Mouse (Mus musculus) frontal cortex, postnatal 14 days (tissue): ENCODE measurements around the gene Sf3a2.

ENCODE experiments used
- DNase-seq, 2 experiments: peaks; one replicate each; pipeline ENCODE4 v3.0.0; 2022; ENCODE audit warnings: low spot score in 2 of 2

The Sf3a2 gene

DNA sequence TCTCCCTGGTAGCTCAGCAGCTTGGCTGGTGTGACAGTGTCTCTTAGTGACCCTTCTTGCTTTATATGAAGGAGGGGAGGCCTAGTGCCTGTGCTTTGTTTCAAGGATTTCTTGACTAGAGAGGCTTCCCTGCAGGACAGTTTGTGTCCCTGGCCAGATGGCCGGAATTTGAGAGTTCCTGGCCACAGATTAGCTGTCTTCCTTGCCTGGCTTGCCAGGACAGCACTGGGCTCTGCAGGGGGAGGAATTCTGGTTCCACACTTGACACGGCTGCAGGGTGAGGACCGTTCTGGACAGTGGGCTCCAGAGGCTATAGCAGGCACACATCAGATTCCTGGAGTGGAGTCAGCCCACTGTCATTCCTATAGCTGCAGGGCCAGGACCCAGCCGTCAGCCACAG, 22.3 kb upstream of the Sf3a2 start:
- no peak for DNase-seq

DNA sequence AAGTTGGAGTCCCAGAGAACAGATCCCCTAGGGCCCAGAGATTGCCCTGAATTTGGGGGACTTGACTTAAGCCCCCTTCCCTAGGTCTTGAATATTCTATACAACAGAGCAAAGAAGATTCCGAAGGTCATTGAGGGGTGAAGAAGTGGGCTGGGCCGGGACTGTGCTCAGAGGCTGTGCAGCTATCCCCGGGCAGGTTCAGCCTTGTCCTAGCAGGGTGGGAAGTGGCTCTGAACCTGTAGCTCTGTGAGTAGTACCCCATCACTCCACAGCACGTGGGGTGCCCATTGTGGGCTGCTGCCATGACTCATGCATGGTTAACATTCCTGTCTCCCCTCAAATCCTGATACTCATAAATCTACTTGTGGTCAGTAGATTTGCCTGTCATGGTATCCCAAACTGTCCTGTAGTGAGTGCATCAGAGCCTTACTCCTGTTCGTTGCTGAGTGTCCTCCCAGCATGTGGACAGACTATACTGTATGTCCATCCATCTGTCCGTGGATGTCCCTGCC, 21.6 kb upstream of the Sf3a2 start:
- no peak for DNase-seq

GRCm38 (mm10) chr10:80777123-80777522, 20.9 kb upstream of the Sf3a2 start:
- DNase-seq, result no peak

DNA sequence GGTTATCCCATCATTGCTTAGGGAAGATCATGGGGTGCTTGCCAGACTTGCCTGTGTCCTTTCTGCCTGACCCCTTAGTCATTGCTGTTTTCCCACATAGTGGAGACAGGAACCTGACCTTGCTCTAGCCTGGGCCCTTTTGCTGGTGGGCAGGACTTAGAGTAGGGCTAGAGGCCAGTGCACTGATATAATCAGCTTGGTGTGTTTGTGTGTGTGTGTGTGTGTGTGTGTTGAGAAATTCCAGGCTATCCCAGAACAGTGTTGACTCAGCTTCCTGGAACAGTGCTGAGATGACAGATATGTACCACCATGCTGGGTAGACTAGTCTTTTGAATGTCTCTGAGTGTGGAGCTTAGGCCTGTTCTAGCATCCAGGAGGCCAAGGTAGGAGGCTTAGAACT, 18.4 kb upstream of the Sf3a2 start:
- no peak for DNase-seq

DNA sequence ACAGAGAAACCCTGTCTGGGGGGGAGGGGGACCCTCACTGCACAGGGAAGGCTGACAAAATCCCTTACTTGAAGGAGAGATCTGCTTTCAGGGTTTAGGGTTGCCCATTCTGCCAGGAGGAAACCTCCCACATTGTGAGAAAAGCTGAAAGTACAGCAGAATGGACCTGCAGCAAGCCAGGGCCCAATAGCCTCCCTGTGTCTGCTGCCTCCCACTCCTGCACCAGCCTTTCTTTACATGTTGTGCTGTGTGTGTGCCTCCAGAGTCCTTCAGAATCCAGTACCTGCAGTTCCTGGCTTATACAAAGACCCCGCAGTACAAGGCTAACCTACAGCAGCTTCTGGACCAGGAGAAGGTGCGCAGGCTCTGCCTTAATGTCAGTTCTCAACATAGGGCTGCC, 13.7 kb upstream of the Sf3a2 start:
- DNase-seq, result no peak

DNA sequence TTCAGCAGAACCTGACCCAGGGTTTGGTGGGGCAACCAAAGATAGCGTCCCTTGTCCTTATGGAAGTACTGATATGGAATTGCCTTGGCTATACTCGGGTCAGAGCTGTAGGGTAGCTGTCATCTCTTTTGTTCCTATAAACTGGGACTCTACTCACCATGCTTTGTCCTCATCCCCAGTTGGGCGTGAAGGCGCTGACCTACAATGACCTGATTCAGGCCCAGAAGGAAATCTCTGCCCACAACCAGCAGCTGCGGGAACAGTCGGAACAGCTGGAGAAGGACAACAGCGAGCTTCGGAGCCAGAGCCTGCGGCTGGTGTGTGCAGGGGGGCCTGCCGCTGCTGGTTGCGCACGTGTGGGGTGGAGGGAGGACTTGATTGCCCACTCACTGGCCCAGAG, 13.1 kb upstream of the Sf3a2 start:
- DNase-seq, result no peak

GRCm38 (mm10) chr10:80785963-80786362, 12.0 kb upstream of the Sf3a2 start:
- no peak for DNase-seq

GRCm38 (mm10) chr10:80787517-80787916, 10.5 kb upstream of the Sf3a2 start:
- DNase-seq, result no peak

DNA sequence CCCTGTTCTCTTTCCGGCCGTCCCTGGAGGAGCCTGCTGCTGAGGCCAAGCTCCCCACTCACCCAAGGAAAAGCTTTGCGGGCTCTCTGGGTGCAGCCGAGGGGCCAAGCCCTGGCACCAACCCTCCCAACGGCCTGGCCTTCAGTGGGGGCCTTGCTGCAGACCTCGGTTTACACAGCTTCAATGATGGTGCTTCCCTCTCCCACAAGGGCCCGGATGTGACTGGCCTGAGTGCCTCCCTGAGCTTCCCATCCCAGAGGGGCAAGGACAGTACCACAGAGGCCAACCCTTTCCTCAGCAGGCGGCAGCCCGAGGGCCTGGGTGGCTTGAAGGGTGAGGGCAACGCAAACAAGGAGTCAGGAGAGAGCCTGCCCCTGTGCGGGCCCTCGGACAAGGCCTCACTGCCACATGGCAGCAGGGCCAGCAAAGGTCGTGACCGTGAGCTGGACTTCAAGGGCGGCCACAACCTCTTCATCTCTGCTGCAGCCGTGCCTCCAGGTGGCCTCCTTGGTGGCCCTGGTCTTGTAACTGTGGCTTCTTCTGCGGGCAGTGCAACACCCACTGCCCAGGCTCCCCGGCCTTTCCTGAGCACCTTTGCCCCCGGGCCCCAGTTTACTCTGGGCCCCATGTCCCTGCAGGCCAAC, 7.1 kb upstream of the Sf3a2 start:
- no peak for DNase-seq

DNA sequence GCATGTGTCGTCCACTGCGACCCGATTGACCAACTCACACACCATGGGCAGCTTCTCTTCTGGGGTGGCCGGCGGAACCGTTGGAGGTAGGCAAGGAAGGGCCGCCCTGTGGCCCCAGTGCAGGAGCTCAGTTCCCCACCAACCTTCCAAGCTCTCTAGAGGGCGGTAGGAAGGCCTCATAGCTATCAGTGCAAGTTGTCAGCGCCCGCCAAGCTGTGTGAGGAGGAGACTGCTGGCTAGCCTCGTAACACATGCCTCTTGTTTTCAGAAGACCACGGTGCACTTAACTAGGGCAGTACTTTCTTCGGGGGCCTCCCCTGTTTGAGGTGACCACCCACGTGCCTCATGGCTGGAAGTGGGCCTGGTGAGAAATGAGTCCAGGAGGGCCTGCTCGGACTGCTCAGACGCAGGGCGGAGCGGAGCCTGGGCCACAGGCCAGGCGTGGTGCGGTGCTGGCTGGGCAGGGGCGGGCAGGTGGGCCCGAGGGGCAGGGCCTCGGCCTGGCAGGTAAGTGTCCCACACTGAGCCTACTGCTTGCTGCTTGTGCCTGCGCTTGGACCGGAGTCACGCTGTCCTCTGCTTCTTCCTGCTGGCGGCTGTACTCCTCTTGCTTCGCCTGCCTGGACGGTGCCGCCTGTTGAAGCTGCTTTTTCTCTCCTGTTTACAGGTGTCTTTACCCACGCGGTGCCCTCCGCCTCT, 6.4 kb upstream of the Sf3a2 start:
- no peak for DNase-seq

DNA sequence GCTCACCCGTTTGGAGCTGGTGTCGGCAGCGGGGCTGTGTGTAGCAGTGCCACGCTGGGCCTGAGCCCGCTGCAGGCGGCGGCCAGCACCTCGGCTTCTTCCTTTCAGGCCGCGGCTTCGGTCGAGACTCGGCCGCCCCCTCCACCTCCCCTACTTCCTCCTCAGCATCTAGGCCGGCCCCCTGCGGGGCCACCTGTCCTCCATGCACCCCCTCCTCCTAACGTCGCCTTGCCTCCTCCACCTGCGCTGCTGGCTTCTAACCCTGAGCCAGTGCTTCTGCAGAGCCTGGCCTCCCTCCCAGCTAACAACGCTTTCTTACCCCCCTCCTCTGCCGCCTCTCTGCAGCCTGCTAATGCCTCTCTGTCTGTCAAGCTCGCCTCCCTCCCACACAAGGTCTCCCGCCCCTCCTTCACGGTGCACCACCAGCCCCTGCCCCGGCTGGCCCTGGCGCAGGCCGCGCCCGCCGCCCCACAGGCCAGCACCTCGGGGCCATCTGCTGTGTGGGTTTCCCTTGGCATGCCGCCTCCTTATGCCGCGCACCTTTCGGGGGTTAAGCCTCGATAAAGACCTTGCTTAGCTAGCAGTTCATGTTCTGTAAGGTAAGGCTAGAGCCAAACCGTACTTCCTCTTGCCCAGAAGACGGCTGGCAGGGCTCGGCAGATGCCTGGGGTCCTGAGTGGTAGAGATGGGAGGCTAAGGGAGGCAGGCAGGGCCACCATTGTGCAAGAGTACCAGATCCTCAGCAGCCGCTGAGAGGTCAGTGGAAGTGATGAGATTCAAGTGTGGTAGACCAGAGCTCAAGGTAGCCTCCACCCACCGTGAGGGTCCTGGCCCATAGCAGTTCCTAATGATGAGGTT, 5.6 kb upstream of the Sf3a2 start:
- no peak for DNase-seq

GRCm38 (mm10) chr10:80793033-80793784, 4.8 kb upstream of the Sf3a2 start:
- DNase-seq, result no peak

GRCm38 (mm10) chr10:80793803-80794202, 4.2 kb upstream of the Sf3a2 start:
- DNase-seq, result no peak

DNA sequence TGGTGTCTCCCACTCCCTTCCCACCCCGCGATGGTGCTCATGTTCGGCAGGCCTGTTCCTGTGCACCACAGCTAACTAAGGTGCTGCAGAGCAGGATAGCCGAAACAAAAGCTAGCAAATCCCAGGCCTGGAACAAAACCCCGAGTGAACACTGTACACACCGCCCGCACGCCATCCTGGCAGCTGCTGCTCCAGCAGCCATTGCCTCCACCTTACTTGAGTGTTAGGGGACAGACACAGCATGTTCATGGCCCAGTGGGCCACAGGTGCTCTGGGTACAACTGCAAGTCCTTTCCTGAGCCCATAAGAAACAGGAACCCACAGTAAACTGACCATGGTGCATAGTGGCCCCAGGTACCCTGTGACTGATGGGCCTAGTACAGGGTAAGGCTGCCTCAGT, 3.2 kb upstream of the Sf3a2 start:
- no peak for DNase-seq

DNA sequence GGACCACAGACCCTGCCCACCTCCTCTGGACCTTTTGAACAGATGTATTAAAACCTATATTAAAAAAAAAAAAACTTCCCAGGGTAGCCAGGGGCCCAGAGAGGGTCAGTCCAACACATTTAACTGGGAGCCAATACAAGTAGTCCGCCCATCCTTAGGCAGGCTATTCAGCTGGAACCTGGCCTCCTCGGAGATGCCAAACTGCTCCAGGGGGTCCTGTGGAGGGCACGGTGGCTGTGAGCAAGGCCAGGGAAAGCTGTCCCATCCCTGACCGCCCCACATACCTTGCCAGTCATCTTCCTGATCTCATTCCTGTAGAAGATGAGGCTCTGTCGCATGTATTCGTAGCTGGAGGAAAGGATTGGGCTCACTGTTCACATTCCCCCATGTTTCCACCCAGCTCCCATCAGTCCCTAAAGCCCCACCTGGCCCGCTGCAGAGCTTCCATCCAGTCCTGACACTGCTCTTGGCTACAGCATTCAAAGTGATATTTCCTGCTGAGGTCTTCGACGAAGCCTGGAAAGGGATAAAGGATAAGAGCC, 1.6 kb upstream of the Sf3a2 start:
- DNase-seq, result no peak

GRCm38 (mm10) chr10:80797186-80798149, 530 bp upstream of the Sf3a2 start:
- no peak for DNase-seq

GRCm38 (mm10) chr10:80799070-80799566, 1.1 kb downstream of the Sf3a2 start:
- DNase-seq, result no peak

DNA sequence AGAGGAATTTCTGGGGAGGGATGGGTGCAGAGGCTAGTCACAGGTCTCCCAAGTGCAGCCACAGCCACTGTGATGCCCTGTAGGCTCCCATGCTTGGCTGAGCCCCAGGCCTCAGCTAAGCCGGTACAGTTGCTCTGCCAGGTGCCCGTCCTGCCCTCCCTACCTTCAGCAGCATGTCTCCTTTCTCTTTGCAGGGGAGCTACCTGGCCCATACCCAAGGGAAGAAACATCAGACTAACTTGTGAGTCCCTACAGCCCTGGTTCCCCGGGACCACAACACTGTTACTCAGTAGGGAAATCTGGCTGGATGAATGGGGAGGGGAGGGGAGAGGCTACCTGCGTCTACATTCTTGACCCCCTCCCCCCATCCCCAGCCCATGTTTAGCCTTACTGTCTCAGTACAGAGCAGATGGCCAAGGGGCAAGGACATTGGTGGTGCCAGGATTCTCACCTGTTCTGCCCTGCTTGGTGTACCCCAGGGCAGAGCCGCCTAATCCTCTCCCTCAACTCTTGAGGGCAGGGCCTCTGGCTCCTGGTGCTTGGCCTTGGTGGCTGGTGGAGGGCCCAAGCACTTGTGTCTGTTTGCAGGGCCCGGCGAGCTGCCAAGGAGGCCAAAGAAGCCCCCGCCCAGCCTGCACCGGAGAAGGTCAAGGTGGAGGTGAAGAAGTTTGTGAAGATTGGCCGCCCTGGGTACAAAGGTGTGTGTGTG, 4.4 kb downstream of the Sf3a2 start:
- DNase-seq, result no peak

DNA sequence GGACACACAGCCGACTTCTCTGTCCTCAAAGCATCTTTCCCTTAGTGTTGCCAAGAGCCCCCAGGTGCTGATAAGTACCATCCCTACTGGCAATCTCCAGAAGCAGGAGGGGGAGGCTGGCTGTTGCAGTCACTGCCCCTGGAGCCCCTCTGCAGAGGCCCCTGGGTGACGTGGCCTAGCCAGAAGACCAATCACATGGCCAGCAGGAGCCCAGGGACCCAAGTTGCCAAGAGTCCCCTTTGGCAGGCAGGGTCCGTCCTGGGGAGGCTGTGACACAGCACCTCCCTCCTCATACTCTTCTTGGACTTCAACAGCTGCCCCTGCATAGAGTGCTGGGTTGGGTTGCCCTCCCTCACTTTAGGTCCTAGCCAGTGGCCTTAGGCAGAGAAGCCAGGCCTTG, 5.0 kb downstream of the Sf3a2 start:
- no peak for DNase-seq

GRCm38 (mm10) chr10:80804340-80804739, 6.3 kb downstream of the Sf3a2 start:
- DNase-seq, result no peak
